Mouse (Mus musculus): ENCODE measurements around the gene Mrgpra2b. TPM values are rescaled to one million over a fixed set of nuclear protein-coding genes. Genes with fewer than 3 reads are reported as not detected.

Gene Mrgpra2b
- polyA plus RNA-seq (2014; fragmentation: Illumina TruSeq; extraction: RNeasy Lipid Tissue Mini Kit (QIAGEN cat#74804); ENCODE audit: low replicate concordance), result not detected

GRCm38 (mm10) chr7:47528762-47529161, at the start of gene Mrgpra2b:
Gene Mrgpra2b (minus strand): TSS chr7:47528862.

GRCm38 (mm10) chr7:47452015-47452414, 76.6 kb downstream of the Mrgpra2b start, which contains the start of gene Mrgpra2a:
Gene Mrgpra2a (minus strand): TSS chr7:47452139.

Other genes starting within 250 kb of the Mrgpra2b start
- not detected for gene Mrgpra1, start 174.6 kb downstream of the Mrgpra2b start, polyA plus RNA-seq (2014; fragmentation: Illumina TruSeq; extraction: RNeasy Lipid Tissue Mini Kit (QIAGEN cat#74804); ENCODE audit: low replicate concordance)
- not detected for gene Mrgpra2a, start 76.7 kb downstream of the Mrgpra2b start, polyA plus RNA-seq (2014; fragmentation: Illumina TruSeq; extraction: RNeasy Lipid Tissue Mini Kit (QIAGEN cat#74804); ENCODE audit: low replicate concordance)
- not detected for gene Mrgpra3, start 72.5 kb upstream of the Mrgpra2b start, polyA plus RNA-seq (2014; fragmentation: Illumina TruSeq; extraction: RNeasy Lipid Tissue Mini Kit (QIAGEN cat#74804); ENCODE audit: low replicate concordance)

Data from small intestine, adult 10 weeks (tissue).